Mouse (Mus musculus): ENCODE results near the gene Ston1.

Ston1 gene

DNA sequence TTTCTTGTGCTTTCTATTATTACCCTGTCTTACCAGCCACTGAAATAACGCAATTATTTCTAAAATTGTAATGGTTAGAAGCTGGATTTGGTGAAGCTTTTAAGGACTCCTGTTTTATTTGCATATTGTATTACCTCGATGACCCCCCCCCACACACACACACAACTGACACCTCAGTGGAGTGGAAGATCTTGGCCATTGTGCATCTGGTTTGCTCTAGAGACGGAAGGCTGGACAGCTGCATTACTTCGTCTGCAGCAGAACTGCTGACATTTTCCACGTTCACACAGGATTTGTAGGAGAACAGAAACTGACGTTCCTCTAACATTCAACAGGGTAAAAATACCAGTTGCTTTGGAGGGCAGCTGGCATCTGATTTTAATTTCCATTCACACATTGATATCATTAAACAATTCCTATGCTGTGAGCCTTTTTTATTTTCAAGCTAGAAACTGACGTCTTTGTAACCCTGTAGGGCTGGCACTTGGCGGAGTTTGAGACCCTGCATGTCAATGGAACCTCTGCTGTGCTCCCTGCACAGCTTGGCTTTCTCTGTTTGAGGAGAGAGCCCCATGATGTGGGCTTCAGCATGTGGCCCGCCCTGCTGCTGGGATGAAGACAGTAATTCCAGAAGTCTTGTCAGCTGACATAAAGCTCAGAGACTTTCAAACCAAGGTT, 99.3 kb downstream of the Ston1 start:
- DNase-seq, result no peak

DNA sequence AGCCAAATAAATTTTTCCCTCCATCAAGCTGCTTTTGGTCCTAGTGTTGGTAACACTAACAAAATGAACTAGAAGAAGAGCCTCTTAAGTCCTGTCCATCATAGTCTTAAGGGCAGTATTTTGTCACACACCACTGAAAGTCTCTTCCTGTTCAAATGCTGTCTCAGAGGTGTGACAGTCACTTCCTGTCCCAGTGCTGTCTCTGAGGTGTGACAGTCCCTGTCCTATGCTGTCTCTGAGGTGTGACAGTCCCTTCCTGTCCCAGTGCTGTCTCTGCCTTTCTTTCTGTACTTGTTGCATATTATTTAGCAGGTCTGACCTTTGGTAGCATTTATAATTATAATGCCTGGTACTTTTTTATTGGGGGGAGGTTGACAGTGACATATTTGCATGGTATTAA, 103.4 kb downstream of the Ston1 start:
- no peak for DNase-seq

DNA sequence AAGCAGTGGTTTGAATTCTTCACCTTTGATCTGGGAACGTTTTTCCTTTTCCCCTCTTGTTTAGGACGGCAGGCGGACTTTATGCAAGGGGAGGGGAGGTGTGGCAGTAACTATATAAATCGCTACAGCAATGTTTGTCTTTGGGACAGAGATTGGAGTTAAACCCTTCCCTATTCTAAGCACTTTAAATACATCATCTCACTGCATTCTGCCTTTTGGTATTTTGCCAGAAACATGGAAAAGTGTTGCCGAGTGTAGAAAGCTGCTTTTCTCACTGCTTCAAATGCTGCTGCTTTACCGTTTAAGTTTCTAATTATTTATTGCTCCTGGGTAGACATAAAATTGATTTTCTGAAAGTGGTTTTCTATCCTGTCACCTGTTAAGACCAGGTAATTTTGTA, 104.9 kb downstream of the Ston1 start:
- no peak for DNase-seq

DNA sequence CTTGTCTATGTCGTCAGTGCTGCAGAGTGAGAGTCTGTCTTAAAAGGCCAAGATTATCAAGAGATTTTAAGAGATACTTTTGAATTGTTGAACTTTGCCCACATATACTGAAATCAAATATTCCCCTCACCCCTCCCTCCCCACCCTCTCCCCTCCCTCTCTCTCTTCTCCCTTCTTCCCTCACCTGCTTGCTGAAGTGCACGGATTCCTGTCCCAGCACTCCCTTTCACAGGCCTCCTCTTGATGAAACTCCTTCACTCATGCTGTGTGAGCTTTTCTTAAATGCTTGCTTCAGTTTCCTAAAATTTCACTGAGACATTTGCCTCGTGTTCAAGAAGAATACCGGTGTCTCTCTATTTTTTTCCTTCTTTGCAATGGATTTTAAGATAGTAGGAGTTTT, 105.6 kb downstream of the Ston1 start:
- DNase-seq, result no peak

DNA sequence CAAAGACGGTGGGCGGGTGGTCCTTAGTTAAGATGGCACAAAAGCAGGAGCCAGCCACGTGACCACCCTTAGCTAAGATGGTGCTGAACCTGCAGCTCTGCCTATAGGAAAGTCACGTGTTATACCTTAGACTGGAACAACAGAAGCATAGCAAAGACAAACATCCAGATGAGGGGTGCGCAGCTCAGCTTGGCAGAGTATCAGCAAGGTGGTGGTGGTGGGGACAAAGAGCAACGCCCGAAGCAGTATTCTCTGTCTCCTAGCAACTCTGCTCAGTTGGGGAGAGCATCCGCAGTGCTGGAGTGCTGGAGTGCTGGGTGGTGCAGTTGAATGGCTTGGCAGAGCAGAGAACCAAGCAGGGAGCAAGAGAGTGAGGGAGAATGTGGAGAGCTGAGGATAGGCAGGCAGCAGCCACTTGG, 108.8 kb downstream of the Ston1 start:
- no peak for DNase-seq
